Mouse (Mus musculus): ENCODE results near the gene Comt. TPM values are rescaled to one million over a fixed set of nuclear protein-coding genes. Genes with fewer than 3 reads are reported as not detected.

Comt gene
- polyA plus RNA-seq, 1 experiment: 96.2 TPM

DNA sequence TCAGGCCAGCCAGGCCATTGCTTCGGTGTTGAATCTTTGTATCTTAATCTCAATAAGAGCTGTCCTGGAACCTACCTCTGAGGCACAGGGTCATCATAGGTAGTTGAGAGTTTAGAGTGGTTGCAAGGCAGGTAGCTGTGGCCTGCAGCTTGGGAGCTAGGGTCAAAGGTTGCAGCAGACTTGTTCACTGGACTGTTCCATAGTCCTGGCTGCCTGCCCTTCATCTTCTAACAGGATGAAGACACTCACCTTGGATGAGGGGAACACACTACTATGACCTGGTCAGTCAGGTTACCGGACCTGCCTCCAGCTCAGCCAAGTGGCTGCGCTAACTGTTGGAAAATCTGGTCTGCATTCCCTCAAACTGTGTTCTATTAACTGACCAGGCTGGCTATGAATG is 35.5 kb downstream of the Comt start:
- Histone ChIP-seq H3ac (ENCODE audit: control insufficient read depth, insufficient read length, low read depth) (no peak overlapping the region), H3K4me3 (ENCODE audit: insufficient read depth, poor library complexity, severe bottlenecking) (no peak overlapping the region), H3K36me3 (ENCODE audit: control insufficient read depth, insufficient read depth) (no peaks in the 10 kb centered on the region), H3K79me3 (ENCODE audit: low read depth) (no peaks in the 10 kb centered on the region), H3K79me2 (ENCODE audit: control insufficient read depth, insufficient read depth) (no peaks in the 10 kb centered on the region), H3K27me3 (ENCODE audit: control insufficient read depth, insufficient read depth, insufficient read length) (no peaks in the 10 kb centered on the region)
- TF ChIP-seq FOSL1 (IDR thresholded peaks at IDR 0.05; ENCODE audit: insufficient read depth, low read length, poor library complexity, severe bottlenecking) (no peak), USF1 (IDR thresholded peaks at IDR 0.05; ENCODE audit: low read depth) (no peak), CEBPB (IDR thresholded peaks at IDR 0.05; ENCODE audit: low read depth) (no peak), MYOG (IDR thresholded peaks at IDR 0.05; ENCODE audit: control insufficient read depth, extremely low read depth, insufficient read length) (no peak), CTCF (IDR thresholded peaks at IDR 0.05; ENCODE audit: control insufficient read depth, insufficient read depth, insufficient read length) (no peak), MYOD1 (IDR thresholded peaks at IDR 0.05; ENCODE audit: control insufficient read depth, insufficient read length, low read depth) (no peak), MAX (IDR thresholded peaks at IDR 0.05) (no peak)

DNA sequence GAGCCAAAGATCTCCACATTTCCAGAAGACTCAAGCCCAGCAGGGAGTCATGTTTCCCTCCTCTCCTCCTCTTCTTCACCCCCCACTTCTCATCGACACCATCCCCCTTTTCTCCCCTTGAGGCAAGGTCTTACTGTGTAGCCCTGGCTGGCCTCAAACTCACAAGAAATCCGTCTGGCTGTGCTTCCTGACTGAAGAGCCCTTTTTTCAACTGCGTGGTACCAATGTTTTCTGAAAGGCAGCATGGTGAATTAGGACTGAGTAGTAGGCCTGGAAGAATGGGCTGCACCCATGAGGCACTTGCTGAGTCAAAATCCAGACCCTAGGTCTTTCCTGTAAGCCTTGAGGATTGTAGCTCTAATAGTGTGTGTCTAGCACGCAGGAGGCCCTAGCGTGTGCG is 36.3 kb downstream of the Comt start:
- H3K79me3 ChIP-seq (ENCODE audit: low read depth): no peaks in the 10 kb centered on the region
- H3K36me3 ChIP-seq (ENCODE audit: control insufficient read depth, insufficient read depth): no peaks in the 10 kb centered on the region
- TF ChIP-seq MAX (IDR thresholded peaks at IDR 0.05) (no peak), USF1 (IDR thresholded peaks at IDR 0.05; ENCODE audit: low read depth) (no peak), MYOG (IDR thresholded peaks at IDR 0.05; ENCODE audit: control insufficient read depth, extremely low read depth, insufficient read length) (no peak), MYOD1 (IDR thresholded peaks at IDR 0.05; ENCODE audit: control insufficient read depth, insufficient read length, low read depth) (no peak), FOSL1 (IDR thresholded peaks at IDR 0.05; ENCODE audit: insufficient read depth, low read length, poor library complexity, severe bottlenecking) (no peak), CEBPB (IDR thresholded peaks at IDR 0.05; ENCODE audit: low read depth) (no peak), CTCF (IDR thresholded peaks at IDR 0.05; ENCODE audit: control insufficient read depth, insufficient read depth, insufficient read length) (no peak)
- H3K79me2 ChIP-seq (ENCODE audit: control insufficient read depth, insufficient read depth): no peaks in the 10 kb centered on the region
- no peak overlapping the region for H3ac ChIP-seq (ENCODE audit: control insufficient read depth, insufficient read length, low read depth)
- no peak overlapping the region for H3K4me3 ChIP-seq (ENCODE audit: insufficient read depth, poor library complexity, severe bottlenecking)
- no peaks in the 10 kb centered on the region for H3K27me3 ChIP-seq (ENCODE audit: control insufficient read depth, insufficient read depth, insufficient read length)

DNA sequence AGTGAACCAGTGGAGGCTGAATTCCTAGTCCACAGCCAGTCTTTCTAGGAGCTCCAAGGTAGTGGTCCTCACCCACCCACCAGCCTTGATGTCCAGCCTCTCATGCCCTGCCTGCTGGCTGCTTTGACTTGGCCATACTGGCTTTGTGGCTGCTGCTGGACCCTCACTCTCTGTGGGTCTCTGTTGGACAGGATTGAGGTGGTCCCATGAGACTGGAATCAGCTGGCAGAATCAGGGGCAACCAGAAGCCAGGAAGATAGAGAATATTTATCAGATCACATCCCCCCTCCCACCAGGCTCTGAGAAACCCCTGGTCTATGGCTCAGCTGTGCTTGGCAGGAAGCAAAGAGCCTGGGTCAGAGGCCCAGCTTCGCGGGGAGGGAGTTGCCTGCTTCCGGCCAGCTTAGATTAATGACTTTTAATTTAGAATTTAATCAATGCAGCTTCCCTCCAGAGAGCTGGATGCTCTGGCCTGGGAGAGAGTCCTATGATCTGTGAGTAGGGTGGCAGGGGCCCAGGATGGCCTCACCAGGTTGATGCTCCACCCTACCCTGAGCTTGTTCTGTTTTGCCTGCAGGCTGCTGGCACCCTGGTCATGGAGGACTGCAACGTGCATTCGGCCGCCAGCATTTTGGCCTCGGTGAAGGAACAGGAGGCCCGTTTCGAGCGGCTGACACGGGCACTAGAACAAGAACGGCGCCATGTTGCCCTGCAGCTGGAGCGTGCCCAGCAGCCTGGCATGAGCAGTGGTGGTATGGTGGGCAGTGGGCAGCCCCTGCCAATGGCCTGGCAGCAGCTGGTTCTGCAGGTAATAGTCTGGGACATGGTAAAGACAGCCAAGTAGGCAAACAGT is 37.8 kb downstream of the Comt start:
- no peaks in the 10 kb centered on the region for H3K27me3 ChIP-seq (ENCODE audit: control insufficient read depth, insufficient read depth, insufficient read length)
- no peaks in the 10 kb centered on the region for H3K36me3 ChIP-seq (ENCODE audit: control insufficient read depth, insufficient read depth)
- no peaks in the 10 kb centered on the region for H3K79me2 ChIP-seq (ENCODE audit: control insufficient read depth, insufficient read depth)
- no peak overlapping the region for H3K4me3 ChIP-seq (ENCODE audit: insufficient read depth, poor library complexity, severe bottlenecking)
- no peaks in the 10 kb centered on the region for H3K79me3 ChIP-seq (ENCODE audit: low read depth)
- no peak overlapping the region for H3ac ChIP-seq (ENCODE audit: control insufficient read depth, insufficient read length, low read depth)
- TF ChIP-seq MAX (IDR thresholded peaks at IDR 0.05) (no peak), MYOG (IDR thresholded peaks at IDR 0.05; ENCODE audit: control insufficient read depth, extremely low read depth, insufficient read length) (no peak)

DNA sequence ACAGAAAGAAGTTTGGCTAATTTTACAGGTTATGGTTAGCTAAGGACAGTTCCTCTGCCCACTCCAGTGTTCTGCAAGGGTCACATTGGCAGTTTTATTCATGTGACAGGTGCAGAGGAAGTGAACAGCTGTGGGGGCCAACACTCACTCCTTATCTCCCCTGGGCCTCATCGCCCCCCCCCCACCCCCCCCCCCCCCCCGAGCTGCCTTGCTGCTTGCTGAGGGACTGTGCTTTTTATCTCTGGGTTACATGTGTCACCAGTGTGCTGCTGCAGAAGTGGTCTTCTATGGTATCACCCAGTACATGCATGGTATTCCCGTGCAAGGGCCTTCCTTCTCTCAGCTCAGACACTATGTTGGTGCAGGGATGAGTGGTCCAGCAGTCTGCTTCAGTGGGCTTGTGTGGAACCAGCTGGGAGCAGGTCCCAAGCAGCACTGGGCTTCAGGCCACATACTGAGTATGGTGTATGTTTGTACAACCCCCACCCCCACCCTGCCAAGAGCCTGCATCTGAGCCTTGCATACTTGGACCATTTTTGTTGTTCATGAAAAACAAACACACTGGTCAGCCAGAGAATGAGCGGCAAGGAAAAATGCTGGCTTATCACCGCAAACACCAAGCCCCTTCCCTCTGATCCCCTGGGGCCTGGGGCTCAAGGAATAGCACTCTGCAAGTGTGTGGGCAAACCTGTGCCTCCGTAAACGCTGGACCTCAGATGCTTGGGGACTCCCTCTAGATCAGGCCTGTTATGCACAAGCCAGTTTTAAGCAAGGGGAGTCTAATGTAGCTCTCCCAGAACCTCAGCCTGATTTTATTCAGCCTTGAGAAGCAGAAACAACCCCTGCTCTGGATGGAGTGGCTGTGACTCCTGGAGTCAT is 38.7 kb downstream of the Comt start:
- Histone ChIP-seq H3K79me3 (ENCODE audit: low read depth) (no peaks in the 10 kb centered on the region), H3ac (ENCODE audit: control insufficient read depth, insufficient read length, low read depth) (no peak overlapping the region), H3K79me2 (ENCODE audit: control insufficient read depth, insufficient read depth) (no peaks in the 10 kb centered on the region), H3K27me3 (ENCODE audit: control insufficient read depth, insufficient read depth, insufficient read length) (no peaks in the 10 kb centered on the region), H3K4me3 (ENCODE audit: insufficient read depth, poor library complexity, severe bottlenecking) (no peak overlapping the region), H3K36me3 (ENCODE audit: control insufficient read depth, insufficient read depth) (no peaks in the 10 kb centered on the region)
- TF ChIP-seq USF1 (IDR thresholded peaks at IDR 0.05; ENCODE audit: low read depth) (no peak), MYOD1 (IDR thresholded peaks at IDR 0.05; ENCODE audit: control insufficient read depth, insufficient read length, low read depth) (peak; percentile 60)

DNA sequence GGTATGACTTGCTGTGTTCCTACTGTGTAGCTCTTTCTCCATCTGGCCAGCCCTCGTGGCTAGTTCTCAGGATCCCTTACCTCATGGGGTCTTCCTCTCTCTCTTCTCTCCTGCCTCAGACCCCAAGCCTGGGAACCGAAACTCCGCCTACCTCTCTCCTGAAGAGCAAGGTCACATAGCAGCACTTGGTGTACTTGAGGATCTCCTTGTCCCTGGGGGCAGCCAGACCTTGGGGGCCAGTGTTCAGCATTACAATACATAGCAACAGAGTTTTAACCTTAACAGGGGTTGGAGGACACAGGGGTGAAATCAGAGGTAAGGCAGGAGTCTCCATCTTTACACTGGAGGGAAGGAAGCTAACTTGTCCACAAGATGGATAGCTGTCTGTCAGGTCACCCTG is 39.7 kb downstream of the Comt start:
- H3K79me3 ChIP-seq (ENCODE audit: low read depth): no peaks in the 10 kb centered on the region
- no peak overlapping the region for H3K4me3 ChIP-seq (ENCODE audit: insufficient read depth, poor library complexity, severe bottlenecking)
- no peak for TF ChIP-seq FOSL1 (IDR thresholded peaks at IDR 0.05; ENCODE audit: insufficient read depth, low read length, poor library complexity, severe bottlenecking)
- no peak for TF ChIP-seq MAX (IDR thresholded peaks at IDR 0.05)
- TF ChIP-seq CTCF (IDR thresholded peaks at IDR 0.05; ENCODE audit: control insufficient read depth, insufficient read depth, insufficient read length): no peak
- no peak for TF ChIP-seq MYOG (IDR thresholded peaks at IDR 0.05; ENCODE audit: control insufficient read depth, extremely low read depth, insufficient read length)
- TF ChIP-seq MYOD1 (IDR thresholded peaks at IDR 0.05; ENCODE audit: control insufficient read depth, insufficient read length, low read depth): no peak
- TF ChIP-seq CEBPB (IDR thresholded peaks at IDR 0.05; ENCODE audit: low read depth): no peak
- TF ChIP-seq USF1 (IDR thresholded peaks at IDR 0.05; ENCODE audit: low read depth): no peak
- H3K79me2 ChIP-seq (ENCODE audit: control insufficient read depth, insufficient read depth): no peaks in the 10 kb centered on the region
- no peak overlapping the region for H3ac ChIP-seq (ENCODE audit: control insufficient read depth, insufficient read length, low read depth)
- H3K36me3 ChIP-seq (ENCODE audit: control insufficient read depth, insufficient read depth): no peaks in the 10 kb centered on the region
- H3K27me3 ChIP-seq (ENCODE audit: control insufficient read depth, insufficient read depth, insufficient read length): no peaks in the 10 kb centered on the region

All from C2C12 (cell line).